Mouse (Mus musculus): ENCODE data around the gene Nsun7. TPM values are rescaled to one million over a fixed set of nuclear protein-coding genes. Genes with fewer than 3 reads are reported as not detected.

Nsun7 gene
- total RNA-seq, 2 experiments from 2014 or later, result 8.8 to 10.2 TPM

DNA sequence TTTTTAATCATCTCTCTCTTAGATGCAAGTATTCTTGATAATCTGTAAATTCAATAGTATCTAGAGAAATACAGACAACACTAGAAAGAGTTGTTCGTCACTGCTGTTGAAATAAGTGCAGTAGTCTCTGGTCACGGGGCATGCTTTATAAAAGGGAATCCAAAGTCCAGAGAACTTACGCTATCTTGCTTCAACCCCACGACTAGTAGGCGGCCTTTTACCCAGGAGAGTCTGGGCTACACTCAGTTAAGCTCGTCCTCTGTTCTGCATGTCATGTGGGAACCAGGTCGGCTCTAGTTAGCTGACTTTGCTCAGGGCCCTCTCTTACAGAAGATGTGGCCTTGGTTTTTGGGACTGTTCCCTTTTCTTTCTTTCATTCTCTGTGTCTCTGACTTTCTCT is 69.1 kb downstream of the Nsun7 start:
- no peak for DNase-seq (ENCODE audit: low spot score in 2 of 2)

- no peak for DNase-seq (ENCODE audit: low spot score in 2 of 2)
Measured at GRCm38 (mm10) chr5:66330806-66331205, 71.1 kb downstream of the Nsun7 start.

DNA sequence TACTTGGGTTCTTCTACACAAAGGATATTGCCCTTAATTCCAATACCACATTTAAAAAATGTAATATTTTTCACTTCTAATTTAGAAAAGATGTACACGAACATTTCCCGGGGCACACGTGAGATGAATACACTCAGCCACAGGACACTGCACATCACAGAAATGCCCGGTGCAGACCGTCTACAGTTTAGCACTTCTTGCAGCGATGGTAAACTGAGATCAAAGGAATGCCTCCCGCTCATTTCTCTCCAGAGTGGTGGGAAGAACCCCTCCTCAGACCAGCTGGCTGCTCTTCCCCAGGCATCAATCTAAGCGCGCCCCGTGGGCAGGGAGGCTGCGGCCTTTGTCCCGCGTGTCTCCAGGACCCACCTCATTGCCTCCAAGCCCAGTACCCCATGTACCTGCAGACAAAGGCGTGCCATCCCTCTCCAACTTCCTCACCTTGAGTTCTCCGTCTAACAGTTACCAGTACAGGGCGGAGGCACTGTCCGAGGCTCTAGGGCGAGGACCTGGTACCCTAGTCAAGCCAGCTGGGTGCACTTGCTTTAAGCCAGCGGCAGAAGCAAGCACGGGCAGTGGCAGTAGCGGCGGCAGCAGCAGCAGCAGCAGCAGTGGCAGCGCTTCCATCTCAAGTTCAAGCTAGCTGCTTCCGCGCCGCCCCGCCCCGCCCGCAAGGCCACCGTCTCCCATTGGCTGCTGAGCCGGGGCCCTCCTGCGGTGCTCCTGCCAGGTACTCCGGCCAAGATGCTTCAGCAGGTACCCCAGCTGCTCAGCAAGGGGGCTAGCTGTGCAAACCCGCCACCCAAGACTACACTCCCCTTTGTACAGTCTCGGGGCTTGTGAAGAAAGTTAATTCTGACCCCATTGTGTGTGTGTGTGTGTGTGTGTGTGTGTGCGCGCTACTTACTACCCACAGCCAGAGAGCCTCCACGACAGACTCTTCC is 77.6 kb downstream of the Nsun7 start:
- DNase-seq (ENCODE audit: low spot score in 2 of 2), result peak in 1 of 2 experiments; percentile 42

- DNase-seq (ENCODE audit: low spot score in 2 of 2), result peak; percentile 50 to 77
Measured at GRCm38 (mm10) chr5:66337969-66338345, 78.3 kb downstream of the Nsun7 start.

DNA sequence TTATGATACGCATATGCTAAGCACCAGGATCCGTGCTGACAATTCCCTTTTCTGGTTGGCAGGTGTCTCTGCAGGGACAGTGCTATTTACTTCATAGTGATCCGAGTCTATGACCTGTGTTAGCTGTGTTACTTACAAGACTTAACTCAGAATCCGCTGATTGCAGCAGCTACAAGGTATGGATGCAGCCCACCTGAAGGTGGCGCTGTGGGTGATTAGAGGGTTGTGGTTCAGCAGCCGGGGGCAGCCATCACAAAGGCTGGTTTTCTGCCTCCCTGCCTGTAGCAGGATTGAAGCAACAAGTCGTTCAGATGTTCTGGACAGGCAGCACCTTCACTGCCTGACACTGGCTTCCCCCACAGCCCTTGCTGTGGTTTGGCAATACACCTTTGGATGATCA is 78.9 kb downstream of the Nsun7 start:
- peak in 1 of 2 experiments; percentile 35 for DNase-seq (ENCODE audit: low spot score in 2 of 2)

- DNase-seq (ENCODE audit: low spot score in 2 of 2), result no peak
Measured at GRCm38 (mm10) chr5:66340356-66341102, 80.8 kb downstream of the Nsun7 start.

GRCm38 (mm10) chr5:66341848-66342247 is 82.2 kb downstream of the Nsun7 start:
- DNase-seq (ENCODE audit: low spot score in 2 of 2), result no peak

DNA sequence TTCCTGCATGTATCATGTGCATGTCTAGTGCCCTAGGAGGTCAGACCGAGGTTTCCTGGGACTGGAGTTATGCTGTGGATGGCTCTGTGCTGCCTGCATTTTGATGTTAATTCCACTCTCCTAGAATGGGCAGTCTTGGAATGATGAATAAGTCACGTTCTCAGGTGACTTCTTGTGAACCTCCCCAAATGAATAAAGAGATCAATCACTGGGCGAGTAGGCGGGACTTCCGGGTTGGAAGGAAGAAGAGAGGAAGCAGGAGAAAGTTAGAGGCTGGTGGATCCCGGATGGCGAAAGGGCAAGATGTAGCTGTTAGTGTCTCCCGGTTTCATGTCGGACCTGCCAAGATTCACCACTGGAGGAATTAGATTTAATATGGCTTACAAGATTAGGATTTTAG is 82.6 kb downstream of the Nsun7 start:
- DNase-seq (ENCODE audit: low spot score in 2 of 2), result no peak

DNA sequence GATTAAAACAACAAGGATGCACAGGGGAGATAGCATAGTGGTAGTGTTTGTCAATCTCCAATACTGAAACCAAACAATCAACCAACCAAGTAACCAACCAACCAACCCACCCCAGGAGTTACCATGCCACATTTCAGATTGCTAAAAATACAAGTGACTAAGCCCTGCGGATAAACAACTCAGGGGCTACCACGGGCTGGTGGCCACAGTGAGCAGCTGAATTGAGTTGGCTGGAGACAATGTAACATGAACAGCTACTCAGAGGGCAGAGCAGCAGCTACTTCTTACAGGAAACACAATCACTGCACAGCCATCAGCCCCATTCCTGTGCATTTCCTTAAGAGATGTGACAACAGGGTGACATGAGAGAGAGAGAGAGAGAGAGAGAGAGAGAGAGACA is 84.5 kb downstream of the Nsun7 start:
- DNase-seq (ENCODE audit: low spot score in 2 of 2), result no peak

DNA sequence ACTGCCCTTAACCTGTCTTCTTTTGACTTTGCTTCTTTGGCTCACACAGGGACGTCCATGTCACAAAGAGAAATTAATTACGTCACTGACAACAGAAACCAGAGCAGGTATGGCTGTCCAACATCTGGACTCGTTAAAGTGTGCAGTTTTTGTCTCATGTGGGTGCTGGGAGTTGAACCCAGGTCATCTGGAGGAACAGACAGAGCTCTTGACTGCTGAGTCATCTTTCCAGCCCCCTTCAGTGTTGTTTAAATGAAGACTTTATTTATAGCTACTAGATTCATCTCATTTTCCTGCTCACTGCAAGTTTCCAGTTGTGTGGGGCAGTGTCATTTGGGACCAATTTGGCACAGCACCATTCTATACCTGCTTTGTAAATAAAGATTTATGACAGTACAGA is 85.4 kb downstream of the Nsun7 start:
- DNase-seq (ENCODE audit: low spot score in 2 of 2), result no peak

GRCm38 (mm10) chr5:66346756-66347155 is 87.1 kb downstream of the Nsun7 start:
- DNase-seq (ENCODE audit: low spot score in 2 of 2), result no peak

Other genes starting within 250 kb of the Nsun7 start
- 1 to 10 TPM; 1.5 to 5.4 TPM for gene Rbm47, start 86.8 kb upstream of the Nsun7 start, total RNA-seq (2021)